Mouse (Mus musculus) adrenal gland, postnatal 36 days (tissue): ENCODE measurements around the gene Tbpl1. TPM values are rescaled to one million over a fixed set of nuclear protein-coding genes. Genes with fewer than 3 reads are reported as not detected.

Experiments used
- DNase-seq, 2 experiments: peaks; one replicate each; pipeline ENCODE4 v3.0.0; 2021; ENCODE audit warnings: mixed read lengths in 1 of 2
- long read RNA-seq, 2 experiments: library from polyadenylated mRNA; stranded (forward); transcript quantifications; one replicate each; pipeline ENCODE4 v2.0.0; 2021; ENCODE audit warnings: borderline sequencing depth in 2 of 2
- total RNA-seq, 2 experiments: library from RNA; stranded (reverse); gene quantifications; 2 replicates each; pipeline ENCODE4 v1.2.3; 2021

Gene Tbpl1
- 10 to 100 TPM; 31.0 to 34.6 TPM for total RNA-seq
- long read RNA-seq, experiment 1, transcript Tbpl1-202 (7 exons, 2,873 nt): major isoform, 36 of 42 reads
- long read RNA-seq, experiment 1, partial matches to known transcripts: 0 of 42 reads
- long read RNA-seq, experiment 1, other reads (novel, unspliced or antisense): 5 of 42 reads
- long read RNA-seq, experiment 2, transcript Tbpl1-202 (7 exons, 2,873 nt): major isoform, 7 of 8 reads
- long read RNA-seq, experiment 2, partial matches to known transcripts: 0 of 8 reads
- long read RNA-seq, experiment 2, other reads (novel, unspliced or antisense): 0 of 8 reads

DNA sequence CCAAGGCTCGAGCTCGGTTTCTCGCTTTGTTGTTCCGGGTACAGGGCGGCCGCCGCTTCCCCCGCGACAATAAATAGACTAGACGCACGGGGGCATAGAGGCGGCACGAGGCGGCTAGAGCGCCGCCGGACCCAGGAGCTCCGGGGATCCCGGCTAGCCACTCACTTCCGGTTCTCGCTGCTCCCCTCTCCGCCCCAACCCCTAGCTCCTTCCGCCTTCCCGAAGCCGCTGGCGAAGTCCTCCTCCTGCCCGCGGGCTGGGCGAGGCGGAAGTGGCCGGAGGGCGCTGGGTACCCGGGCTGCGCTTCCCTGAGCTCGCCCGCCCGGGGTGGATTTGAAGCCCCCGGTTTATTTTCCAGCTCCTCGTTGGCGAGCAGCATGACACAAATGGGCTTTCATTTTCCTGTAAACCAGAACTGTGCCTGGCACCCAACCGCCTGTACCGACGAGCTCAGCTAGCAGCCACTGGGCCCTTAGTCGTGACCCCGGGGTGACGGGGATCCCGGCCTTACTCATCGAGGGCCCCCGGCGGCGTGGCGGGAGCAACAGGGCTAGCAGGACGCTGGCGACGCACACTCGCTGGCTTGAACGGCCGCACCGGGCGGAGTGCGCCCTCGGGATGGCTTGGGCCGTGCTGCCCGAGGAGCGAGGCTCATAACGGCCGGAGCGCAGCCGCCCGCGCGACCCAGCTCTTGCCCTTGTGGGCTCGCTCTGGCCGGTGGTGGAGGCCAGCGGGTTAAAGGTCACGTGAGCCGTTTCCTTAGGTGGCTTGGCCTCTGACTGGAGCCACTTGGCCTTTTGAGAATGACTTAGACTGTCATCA, at the start of gene Tbpl1:
Tbpl1 (minus strand) TSS at position 667 of the 822 bp plus-strand sequence.
- peak; percentile 98 to 99 for DNase-seq

DNA sequence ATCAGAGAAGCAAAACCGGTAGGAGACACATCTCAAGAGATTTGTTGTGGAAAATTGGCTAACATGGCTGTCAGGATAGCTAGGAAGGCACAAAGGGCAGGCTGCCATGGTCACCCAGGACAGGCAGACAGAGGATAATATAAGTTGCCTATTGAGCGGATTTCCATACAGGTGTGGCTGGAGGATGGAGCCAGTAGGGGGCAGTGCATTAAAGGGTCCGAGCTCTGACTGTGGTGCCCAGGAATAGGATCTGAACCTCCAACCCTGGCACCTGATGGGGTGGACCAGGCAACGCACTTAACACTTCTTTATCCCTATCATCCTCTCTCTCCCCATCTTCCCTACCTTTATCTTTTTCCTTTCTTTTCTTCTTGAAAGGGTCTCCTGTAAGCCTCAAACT, 49.7 kb upstream of the Tbpl1 start:
- peak; percentile 8 to 29 for DNase-seq

DNA sequence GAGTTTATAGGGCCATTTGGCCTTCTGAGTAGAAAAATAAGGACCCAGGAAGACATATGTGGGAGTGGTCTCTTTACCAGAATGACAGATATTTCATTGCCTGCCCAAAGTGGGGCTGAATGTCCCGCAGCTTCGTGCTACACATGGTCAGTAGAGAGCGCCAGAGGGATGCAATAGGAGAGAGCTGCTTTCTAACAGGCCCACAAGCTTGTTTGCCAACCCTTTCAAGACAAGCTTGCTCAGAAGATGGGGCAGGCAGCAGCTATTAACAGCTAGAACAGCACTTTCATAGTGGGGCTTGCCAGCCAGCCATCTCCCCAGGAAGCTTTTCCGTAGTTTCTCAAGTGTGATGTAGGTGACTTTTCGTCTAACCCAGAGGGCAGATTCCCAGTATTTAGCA, 46.2 kb upstream of the Tbpl1 start:
- peak; percentile 17 to 20 for DNase-seq

DNA sequence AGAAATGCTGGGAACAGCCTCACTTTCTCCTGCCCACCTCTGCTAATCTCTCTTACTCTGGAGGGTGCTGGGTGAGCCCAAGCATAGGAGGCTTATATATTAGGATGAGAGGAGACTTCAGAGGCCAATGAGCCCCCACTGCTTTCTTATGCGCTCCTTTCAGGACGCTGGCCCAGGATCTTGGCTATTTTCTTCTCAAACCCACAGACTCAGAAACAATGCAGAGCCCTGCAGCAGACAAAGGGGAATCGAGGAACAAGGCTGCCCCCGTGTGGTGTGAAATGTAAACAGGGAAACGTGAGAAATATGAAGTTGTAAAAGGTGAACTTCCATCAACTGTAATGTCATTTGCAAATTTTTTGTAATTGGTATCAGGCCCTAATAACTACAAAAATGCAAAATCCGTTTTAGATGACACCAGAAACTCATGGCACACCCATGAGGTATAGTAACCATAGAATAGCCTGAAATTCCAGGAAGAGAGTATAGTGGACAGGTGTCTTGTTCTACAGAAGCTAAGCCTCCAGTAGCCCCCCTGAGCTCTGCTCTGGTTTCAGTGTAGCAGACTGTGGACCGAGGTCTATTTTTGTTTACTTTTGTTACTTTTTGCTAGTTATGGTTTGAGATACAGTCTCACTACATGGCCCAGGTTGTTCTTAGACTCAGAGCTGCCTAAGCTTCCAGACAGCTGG, 44.4 kb upstream of the Tbpl1 start:
- peak; percentile 32 for DNase-seq

DNA sequence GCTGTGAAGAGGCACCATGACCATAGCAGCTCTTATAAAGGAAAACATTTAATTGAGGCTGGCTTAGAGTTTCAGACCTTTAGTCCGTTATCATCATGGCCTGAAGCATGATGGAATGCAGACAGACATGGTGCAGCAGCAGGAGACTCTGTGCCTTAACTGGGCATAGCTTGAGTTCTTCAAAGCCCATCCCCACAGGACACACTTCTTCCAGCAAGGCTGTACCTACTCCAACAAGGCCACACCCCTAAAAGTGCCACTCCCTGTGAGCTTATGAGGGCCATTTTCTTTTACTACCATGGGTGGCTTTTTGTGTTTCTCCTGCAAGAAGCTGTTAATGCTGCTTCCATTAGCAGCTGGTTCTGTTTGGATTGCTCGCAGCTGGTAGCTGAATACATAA, 43.7 kb upstream of the Tbpl1 start:
- DNase-seq: no peak

DNA sequence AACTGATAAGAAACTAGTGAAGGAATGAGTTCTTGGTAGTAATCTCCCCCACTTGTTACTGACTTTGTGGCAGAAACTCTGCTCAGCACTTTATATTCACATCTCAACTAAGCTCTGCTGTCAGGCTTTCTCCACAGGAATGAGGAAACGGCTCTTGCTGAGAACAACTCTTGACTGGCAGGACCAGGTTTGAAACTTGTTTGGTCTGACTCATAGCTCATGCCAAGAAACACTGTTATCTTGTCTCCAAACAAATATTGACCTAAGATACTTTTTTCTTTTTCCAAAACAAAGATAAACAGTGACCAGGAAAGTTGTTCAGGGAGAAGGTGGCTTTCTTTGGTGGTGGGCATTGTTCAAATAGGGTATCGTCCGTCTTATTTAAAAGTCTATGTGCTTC, 42.9 kb upstream of the Tbpl1 start:
- no peak for DNase-seq

DNA sequence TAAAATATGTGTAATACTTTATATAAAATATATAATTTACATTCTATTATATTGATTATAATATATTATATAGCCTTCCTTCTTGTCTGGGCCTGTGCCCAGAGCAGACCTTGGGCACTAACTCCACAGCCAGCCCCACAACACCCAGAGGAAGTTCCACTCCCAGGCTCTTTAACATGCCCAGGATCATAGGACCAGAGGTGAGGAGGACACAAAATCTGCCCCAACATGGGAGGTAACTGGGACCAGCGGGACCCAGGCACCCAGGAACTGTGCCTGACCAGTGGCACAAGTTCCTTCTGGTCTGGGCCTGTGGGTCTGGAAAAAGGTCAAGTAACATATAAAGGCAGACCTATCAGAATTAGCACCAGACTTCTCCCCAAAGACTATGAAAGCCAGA, 22.5 kb upstream of the Tbpl1 start:
- DNase-seq: no peak

DNA sequence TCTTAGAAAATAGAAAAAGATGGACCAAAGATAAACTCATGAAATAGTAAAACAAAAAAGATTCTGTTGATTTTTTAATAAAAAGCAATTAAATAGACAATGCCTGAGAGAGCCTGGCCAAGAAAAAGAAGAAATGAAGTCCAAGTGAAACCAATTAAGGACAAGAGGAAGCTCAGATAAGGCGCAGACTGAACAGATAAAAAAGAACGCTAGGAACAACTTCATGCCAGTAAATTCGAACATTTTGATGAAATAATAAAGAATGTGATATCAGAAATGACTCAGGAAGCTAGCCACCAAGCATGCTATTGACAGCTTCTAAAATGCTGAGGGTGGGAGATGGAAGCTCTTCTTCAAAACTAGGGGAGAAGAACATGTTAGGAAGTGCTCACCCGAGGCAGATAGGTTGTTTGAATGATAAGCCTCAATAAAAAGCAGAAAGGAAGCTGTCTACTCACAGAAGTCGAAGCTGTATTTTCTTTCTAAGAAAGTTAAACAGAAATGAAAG, 19.5 kb upstream of the Tbpl1 start:
- no peak for DNase-seq

DNA sequence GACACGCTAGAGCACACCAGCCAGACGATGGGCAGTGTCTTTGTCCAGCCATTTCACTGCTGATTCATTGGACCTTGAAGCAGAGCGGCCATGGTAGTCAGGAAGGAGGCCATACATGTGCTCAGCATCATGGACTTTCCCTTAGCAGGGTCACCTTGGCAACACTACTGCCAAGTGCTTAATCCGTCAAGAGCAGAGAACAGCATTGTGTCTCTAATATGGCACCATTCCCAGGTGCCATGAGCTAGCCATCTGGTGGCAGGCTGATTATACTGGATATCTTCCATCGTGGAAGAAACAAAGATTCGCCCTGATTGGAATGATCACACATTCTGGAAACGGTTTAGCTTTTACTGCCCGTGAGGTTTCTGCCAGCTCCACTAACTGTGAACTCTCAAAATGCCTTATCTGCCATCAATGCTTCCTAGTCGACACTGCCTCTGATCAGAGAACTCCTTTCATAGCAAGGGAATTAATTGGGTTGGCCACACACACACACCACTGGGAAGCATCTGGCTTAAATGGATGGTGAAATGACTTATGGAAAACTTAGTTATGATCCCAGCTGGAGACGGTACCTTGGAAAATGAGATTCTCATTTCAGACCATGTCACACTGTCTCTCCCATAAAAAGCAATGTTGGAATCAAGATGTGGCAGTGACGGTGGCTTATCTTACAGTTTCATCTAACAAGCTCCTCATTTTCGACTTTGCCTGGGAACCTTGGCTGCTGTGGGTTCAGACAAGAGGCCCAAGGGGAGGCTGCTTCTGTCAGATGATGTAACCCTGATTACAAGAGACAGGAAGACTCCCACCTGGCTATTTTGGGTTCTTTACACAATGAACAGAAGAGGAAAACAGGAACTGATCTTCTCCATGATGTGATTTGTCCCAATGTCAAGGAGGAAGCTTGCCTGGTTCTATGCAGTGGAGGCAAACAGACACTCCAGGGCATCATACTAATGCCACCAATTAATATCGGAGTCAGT, 14.9 kb upstream of the Tbpl1 start:
- peak; percentile 11 to 24 for DNase-seq

DNA sequence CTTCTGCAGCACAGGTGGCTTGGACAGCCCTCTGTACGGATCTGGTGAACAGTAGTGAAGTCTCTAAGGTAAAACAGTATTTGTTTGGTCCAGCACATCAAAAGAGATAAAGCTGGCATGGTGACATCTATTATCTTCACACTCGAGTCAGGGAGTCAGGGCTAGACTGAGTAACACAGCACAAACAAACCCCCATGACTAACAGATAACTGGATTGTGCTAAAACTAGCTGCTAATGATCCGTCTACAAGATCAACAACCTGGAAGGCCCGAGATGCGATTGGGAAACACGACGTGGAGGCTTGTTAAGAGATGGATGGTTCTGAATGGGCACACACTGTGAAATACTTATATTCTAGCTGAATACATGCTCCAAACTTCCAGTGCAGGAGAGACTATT, 14.2 kb upstream of the Tbpl1 start:
- DNase-seq: no peak

DNA sequence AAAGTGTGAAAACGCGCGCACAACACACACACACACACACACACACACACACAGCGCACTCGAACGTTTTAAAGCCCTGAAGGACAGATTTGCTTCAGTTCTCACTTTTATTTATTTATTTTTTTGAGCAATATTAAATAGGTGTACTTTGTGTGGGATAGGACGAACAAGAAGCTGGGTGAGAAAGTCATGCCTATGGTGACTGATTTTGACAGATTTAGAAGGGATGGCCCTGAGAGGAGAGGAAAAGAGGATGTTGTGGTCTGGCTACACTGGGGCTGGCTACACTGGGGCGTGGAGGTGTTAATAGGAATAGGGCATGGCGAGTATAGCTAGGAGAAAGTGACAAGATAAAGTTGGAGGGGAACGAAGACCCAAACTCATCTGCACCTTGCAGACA, 443 bp upstream of the Tbpl1 start:
- no peak for DNase-seq

DNA sequence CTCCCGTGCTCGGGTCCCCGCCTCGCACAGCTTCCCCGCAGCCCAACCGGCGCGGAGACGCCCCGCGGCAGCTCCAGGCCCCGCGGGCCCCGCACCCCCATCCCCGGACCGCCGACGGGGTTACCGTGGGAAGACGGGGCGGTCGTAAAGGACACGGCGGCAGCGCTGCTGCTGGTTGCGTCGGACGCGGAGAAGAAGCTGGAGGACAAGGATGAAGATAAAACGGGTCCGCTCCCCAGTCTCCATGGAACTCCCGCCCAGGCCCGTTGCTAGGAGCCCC, 806 bp downstream of the Tbpl1 start:
- no peak for DNase-seq

DNA sequence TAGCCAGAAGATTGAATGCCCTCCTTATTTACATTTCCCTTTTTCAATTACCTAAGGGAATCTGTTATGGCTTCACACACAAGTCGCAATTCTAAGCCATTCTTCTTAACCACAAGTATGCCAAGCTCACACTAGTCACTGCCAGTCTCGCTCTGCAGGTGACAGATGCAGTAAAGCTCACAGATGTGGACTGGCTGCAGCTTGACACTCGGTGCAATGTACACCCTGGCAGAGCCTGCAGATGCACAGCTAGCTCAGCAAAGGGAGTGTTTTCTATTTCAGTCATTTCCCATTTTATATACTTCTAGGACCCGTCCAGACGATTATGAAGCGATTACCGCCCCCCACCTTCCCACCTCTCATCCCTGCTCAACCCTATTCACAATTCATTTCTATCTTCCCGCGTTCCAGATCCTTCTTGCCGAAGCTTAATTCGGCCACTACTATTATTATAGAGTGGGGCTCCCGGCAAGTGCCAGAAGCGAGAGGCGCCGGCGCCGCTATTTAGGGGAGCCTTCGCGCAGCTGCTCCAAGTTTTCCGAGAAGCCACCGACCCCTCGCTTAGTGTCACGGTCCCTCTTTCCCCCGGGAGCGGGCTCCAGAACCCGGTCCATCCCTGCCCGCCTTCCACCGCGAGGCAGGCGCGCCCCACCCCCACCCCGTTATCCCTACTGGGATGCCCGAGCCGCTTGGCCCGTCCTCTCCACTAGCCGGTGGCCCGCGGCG, 1.3 kb downstream of the Tbpl1 start:
- no peak for DNase-seq

DNA sequence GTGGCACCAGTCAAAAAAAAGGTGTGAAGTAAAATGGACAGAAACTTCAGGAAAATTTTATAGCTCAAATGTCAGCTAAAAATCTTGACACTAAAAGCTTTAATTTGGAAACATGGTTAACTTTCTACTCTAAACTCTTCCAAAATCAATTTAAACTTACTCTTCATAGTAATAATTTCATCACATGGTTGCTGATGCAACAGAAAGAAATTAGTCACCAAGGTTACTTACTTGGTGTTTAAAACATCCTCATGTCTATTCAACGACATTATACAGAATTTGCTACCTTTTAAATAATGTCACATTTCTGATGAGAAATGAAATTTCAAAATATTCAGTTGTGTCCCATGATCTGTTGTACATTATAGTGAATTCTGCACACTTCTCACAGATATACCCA, 3.5 kb downstream of the Tbpl1 start:
- no peak for DNase-seq

DNA sequence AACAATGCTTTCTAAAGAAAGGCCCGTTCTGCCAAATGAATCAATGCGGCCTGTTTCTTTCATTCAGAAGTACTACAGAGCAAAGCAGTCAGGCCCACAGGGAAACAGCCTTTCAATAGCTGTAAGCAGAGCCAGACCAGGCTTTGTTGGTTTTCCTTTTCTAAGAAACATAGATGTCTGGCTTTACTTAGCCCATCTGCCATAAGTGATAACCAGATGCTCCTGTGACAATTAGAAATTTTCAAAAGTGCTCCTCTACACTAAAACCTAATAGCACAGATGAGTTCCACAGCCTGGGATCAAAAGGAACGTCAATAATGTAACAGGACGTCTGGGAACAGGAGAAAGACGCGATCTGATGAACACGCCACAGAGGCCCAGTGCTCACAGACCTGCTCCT, 5.4 kb downstream of the Tbpl1 start:
- DNase-seq: no peak

DNA sequence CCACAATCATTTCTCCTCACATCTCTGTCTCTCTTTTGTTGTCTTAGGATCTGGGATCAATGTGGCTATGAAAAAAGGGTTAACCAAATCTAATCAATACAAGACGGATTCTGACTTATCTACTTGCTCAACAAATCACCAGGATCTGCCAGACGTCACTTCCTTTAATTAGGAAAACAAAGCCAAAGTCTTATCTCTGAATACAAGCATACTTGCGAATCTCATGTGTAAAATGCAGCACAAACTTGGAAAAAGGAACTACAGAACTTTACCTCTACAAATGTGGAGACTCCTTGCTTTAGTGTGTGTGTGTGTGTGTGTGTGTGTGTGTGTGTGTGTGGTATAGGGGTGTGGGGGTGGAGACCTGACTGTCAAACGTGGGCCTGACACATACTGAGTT, 6.6 kb downstream of the Tbpl1 start:
- no peak for DNase-seq

DNA sequence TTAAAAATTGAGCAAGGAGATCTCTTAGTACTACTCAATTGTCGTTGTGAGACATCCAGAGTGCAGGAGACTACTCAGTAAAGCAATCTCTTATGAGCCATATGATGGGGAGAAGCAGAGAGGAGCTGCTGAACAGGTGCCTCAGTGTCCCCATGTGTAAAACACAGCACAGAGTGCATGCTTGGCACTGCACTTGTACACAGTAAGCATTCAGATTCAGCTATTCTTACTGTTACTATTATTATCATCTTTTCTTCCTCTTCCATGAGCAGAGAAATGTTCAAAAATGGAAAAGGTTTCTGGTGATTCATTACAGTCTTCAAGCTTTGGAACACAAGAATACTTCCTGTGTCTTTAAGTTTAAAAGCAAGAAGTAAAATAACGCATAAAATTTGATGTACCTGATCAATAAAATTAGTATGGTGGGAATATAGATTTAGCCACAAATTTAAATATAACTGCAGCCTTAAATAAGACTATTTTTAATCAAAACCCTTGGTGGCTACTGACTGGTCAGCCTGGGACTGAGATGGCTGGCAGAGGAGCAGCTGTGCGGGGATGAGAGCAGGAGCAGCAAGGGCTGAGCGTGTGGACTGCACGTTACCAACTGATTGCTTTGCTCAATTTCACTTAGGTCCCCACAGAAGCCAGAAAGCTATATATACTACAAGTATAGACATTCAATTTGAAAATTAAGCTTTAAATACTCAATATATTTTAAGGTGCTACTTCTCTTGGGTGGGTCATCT, 10.8 kb downstream of the Tbpl1 start:
- no peak for DNase-seq

DNA sequence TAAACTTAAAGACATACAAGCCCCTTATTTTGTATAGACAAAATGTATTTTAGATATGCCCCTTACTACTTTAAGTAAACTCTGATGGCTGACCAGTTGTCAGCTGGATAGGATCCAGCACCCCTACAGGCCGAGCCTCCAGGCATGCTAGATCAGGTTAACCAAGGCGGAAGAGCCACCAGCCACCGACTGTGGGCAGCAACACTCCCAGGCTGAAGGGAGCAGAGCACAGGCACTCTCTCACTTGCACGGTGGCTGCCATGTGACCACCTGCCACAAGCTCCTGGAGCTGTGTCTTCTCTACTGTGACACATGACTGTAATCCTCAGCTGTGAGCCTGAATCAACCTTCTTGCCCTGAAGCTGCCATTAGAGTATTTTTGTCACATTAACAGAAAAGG, 13.3 kb downstream of the Tbpl1 start:
- DNase-seq: no peak

DNA sequence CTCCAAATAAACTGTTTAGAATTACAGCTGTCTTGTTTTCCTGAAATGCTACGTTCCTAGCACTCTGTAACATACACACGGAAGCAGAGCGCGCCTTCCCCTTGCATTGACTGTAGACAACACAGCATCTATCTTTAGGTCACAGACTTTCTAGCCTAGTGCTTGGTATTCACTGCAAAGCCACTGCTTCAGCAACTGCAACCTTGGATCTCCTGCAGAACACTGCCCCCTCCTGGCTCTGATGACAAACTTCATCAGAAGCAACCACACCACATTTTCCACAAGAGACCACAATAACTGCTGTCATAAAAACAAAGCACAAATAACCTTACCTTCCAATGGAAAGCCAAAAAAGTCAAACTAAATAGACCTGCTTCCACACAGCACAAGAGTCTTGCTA, 17.2 kb downstream of the Tbpl1 start:
- peak; percentile 41 to 69 for DNase-seq

DNA sequence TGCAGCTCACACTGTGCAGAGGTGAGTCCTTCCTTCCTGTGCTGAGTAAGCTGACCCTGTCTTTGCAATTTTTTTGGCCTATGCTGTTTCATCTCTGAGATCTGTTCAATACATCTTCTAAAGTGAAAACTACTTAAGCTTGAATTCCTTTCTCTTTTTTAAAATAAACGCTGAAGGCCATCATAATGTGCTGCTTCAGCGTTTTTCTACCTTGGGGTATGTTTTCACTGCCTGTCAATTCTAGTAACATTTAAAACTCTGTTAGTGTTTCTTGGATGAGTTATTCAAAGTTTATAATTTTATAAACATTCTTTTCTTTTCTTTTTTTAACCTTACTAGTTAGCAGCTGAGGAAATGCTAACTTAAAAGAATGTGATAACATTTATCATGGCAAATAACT, 18.8 kb downstream of the Tbpl1 start:
- DNase-seq: no peak
